Mouse (Mus musculus) olfactory bulb, adult 2 months (tissue): ENCODE measurements around the gene Got1. TPM values are rescaled to one million over a fixed set of nuclear protein-coding genes. Genes with fewer than 3 reads are reported as not detected.

ENCODE experiments used
- H3K27ac ChIP-seq: fragments of 200-500 bp; 2 replicates; pipeline ENCODE4 v1.5.1; 2012; ENCODE audit warnings: low read depth, low read length; ENCODE audit not compliant: insufficient read depth
- H3K4me1 ChIP-seq: fragments of 200-500 bp; 2 replicates; pipeline ENCODE4 v1.6.1; 2012; ENCODE audit warnings: low read length; ENCODE audit not compliant: control insufficient read depth, insufficient read depth
- H3K4me3 ChIP-seq: fragments of 200-500 bp; 2 replicates; pipeline ENCODE4 v1.5.1; 2012; ENCODE audit warnings: mild to moderate bottlenecking, low read depth, low read length, moderate library complexity; ENCODE audit not compliant: insufficient read depth
- CTCF ChIP-seq: fragments of 200-500 bp; IDR thresholded peaks from 2 replicates; pipeline ENCODE4 v1.5.1; 2012; ENCODE audit warnings: low read depth, mild to moderate bottlenecking, low read length, moderate library complexity; ENCODE audit not compliant: insufficient read depth
- POLR2A ChIP-seq: fragments of 200-500 bp; IDR thresholded peaks from 2 replicates; pipeline ENCODE4 v1.6.1; 2012; ENCODE audit warnings: mild to moderate bottlenecking, low read depth, low read length, moderate library complexity; ENCODE audit not compliant: insufficient read depth
- whole genome bisulfite sequencing: fragments of 180-500 bp; shearing (Covaris S2); methylation state at CpG from one replicate; pipeline ENCODE4 v1.1.7; 2018; 5-methylcytosine and 5-hydroxymethylcytosine counted together
- polyA plus RNA-seq: library from polyadenylated mRNA; stranded (reverse); fragments of >200 nt; gene quantifications from 2 replicates; pipeline ENCODE4 v1.2.4, GENCODE M21; 2012; ENCODE audit warnings: low replicate concordance; ENCODE audit not compliant: missing spikeins, insufficient read depth, insufficient read length

Got1 gene
- polyA plus RNA-seq, 1 experiment, result not detected

DNA sequence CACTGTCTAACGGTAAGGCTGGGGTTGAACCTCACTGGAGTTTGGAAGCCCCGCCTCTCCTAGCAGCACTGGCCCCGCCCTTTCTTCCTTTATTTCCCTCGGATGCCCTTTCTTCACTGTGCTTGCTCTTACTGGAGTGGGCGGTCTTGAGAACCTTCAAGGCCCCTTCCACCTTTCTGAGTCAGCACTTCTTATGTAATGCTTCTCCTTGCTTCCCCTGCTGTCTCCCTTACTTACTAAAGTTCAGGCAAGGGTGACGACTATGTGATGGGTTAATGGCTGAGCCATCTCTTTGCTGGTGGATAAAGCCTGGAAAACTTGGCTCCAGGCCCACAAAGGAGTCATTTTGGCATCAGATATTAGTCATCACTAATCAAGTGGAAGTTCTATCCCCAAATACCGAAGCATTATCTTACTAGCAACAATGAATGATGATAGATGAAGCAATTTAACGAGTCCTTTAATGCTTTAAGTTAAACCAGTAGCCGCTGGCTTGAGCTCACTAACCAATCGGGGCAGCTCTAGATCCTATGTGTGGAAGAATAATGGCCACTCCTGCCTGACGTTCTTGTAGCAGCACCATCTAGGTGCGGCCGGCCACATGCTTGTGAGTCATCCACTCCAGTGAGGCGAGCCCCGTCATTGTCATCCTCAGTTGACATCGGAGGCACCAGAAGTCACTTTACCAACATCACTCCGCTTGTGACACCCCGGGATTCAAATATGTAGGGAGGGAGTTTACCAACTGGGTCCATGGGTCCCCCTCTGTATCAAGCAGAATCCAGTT is 26.5 kb upstream of the Got1 start:
- whole genome bisulfite sequencing, result 81% methylated on average over 18 of the region's 18 CpGs

DNA sequence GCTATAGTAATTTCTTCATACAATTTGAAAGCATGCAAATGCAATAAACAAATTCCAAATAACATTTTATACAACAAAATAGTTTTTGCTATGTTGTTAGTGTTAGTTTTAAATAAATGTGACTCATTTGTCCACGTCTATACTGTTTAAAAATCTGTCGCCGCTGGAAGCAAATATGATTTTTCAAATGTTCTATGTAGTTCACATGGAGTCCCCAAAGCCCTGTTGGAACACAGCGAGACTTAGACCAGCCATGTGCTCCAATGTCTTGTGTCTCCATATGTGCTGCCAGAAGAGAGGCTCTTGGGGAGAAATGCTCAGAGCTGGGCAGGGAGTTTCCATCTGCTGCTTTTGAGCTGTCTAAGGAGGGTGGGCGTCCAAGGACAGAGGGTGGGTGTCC is 23.7 kb upstream of the Got1 start:
- 94% methylated on average over 5 of the region's 5 CpGs for WGBS
- Histone ChIP-seq H3K27ac (no peak overlapping the region), H3K4me3 (no peak overlapping the region), H3K4me1 (no peaks in the 10 kb centered on the region)
- no peak for TF ChIP-seq CTCF
- no peak for TF ChIP-seq POLR2A

More for the DNA sequence above, 26.5 kb upstream of the Got1 start:
- TF ChIP-seq POLR2A, result no peak
- TF ChIP-seq CTCF, result no peak
- Histone ChIP-seq H3K4me3 (no peak overlapping the region), H3K4me1 (no peaks in the 10 kb centered on the region), H3K27ac (no peak overlapping the region)

DNA sequence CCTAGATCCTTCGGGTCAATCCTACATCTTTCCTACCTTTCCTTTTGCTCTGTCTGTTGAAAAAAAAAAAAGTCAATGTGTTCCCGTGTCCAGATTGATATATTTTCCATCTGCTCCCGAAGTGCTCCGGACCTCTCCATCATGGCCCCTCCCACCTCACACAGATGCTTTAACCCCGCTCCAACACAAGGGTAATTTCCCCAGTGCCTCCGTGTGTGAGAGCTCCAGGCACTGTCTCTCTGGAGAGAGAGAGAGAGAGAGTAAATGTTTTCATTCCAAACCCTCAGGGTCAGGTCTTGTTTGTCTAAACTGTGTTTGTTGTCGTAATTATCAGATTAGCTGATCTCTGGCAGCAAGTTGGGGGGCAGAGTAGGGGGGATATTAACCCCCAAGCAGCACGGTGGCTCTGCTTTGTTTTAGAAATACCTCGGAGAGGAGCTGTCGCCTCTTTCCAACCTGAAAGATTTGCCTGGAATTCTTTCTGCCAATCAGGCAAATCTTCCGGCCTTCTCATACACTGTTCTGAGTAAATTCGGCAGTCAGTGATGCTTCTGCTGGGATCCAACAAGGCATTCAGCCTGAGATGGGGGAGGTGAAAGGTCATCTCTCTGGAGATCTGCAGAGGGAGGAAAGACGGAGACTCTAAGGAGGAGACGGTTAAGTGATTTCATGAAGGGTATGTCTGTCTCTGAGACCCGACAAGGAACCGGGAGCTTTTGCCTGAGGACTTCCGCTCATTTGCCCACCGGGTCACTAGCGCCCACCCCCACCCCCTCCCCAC is 22.1 kb upstream of the Got1 start:
- TF ChIP-seq POLR2A (no peak), CTCF (no peak)
- H3K27ac ChIP-seq, result no peak overlapping the region
- no peak overlapping the region for H3K4me3 ChIP-seq
- 24% methylated on average over 19 of the region's 19 CpGs for WGBS
- H3K4me1 ChIP-seq, result no peaks in the 10 kb centered on the region

DNA sequence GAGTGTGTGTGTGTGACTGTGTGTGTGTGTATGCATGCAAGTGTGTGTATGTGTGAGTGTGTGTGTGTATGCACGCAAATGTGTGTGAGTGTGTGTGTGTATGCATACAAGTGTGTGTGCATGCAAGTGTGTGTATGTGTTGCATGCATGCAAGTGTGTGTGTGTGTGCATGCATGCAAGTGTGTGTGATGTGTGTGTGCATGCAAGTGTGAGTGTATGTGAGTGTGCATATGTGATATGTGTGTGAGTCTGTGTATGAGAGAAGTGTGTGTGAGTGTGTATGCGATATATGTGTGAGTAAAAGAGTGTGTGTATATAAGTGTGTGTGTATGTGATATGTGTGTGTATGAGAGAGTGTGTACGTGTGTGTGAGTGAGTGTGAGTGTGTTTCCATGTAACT is 11.0 kb upstream of the Got1 start:
- no peak for TF ChIP-seq CTCF
- no peak for TF ChIP-seq POLR2A
- H3K4me3 ChIP-seq, result no peak overlapping the region
- no peaks in the 10 kb centered on the region for H3K4me1 ChIP-seq
- WGBS, result 96% methylated on average over 3 of the region's 3 CpGs
- H3K27ac ChIP-seq, result no peak overlapping the region

DNA sequence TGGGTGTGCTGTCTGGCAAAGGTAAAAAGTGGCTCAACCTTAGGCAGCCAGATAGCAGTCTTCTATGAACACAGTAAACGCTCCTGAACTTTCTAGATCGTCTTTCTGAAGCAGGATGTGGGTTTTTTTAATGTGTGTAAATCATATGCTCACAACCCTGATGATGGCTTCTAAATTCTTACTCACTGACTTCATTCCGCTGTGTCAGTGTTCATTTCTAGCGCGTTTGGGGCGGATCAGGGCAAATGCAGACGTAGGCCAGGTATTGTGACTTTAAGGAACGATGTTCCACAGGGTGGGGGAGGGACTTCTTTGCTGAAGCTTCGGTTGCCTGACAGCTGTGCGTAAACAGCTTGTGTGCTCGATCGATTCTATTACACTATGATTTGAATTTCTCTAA is 6.5 kb upstream of the Got1 start:
- Histone ChIP-seq H3K4me3 (no peak overlapping the region), H3K27ac (no peak overlapping the region), H3K4me1 (peaks cover 3% of the 10 kb centered on the region; the same call in 1 of the 2 replicates)
- WGBS, result 28% methylated on average over 12 of the region's 12 CpGs
- TF ChIP-seq POLR2A (no peak), CTCF (no peak)

DNA sequence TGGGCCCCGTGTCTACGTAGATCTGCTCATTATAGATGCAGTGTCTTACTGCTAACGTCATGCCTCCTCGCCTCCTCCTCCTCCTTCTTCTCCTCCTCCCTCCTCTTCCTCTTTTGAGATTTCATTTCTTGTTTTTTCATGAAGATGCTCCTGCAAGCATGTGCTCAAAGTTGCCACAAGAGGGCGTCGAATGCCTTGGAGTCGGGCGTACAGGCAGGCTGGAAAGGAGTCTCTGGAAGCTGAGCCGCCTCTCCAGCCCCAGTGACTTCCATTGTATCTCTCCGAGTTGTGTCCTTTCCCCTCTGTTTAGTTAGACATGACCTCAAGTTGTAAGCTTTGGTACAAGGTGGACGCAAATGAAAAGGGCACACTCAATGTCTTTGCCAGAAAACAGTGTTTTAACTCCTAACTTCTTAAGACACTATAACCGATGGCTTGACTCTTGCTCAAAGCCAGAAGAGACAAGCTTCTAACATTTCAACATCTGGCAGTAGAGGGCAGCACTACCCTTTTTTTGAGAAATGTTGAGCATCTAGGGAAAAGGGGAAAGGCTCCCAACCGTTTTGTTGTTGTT is 5.9 kb upstream of the Got1 start:
- no peak overlapping the region; the same call in 1 of the 2 replicates for H3K4me3 ChIP-seq
- H3K4me1 ChIP-seq, result peaks cover 3% of the 10 kb centered on the region; the same call in 1 of the 2 replicates
- no peak for TF ChIP-seq POLR2A
- TF ChIP-seq CTCF, result peak; percentile 76
- no peak overlapping the region for H3K27ac ChIP-seq
- 2% methylated on average over 13 of the region's 13 CpGs for WGBS

DNA sequence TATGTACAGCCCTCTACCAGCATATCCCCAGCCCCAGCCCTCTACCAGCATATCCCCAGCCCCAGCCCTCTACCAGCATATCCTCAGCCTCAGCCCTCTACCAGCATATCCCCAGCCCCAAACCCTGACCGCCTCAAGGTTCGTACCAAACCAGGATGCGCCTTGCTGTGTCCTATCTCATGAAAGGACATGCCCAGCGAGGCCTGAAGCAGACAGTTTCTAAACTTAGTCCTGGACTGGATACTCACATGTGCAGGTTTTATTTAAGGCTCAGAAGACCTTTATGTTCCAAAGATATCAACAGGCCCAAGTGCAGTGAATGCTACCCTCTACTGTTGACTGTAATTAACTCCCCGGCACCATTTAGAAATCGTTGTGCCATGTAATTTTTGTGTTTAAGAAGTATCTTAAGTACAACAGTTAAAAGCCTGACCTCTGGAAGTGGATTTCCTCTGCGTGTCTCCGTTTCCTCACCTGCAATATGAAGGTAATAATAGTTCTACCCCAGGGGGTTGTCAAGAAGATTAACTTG is 3.7 kb upstream of the Got1 start:
- Histone ChIP-seq H3K4me1 (peaks cover 6% of the 10 kb centered on the region; the same call in 1 of the 2 replicates), H3K4me3 (no peak overlapping the region), H3K27ac (no peak overlapping the region)
- no peak for TF ChIP-seq CTCF
- no peak for TF ChIP-seq POLR2A
- 58% methylated on average over 8 of the region's 8 CpGs for WGBS

DNA sequence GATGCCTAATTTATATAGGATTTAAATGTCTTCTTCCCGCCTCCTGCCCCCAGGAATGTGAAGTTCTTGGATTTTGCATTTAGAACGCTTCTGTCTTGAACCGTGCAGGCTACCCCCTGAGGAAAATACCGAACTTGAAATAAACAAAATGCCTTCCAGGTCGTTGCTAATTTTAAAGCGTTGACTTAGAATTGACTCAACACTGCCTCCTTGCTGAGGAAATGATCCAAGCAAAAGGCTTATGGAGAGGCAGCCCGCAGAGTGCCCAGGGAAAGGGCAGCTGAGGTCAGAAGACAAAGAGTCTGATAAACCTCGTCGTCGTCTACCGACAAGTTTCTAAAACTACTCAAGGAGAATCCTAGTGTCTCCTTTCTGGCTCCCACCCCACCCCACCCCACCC is 2.7 kb upstream of the Got1 start:
- TF ChIP-seq CTCF, result no peak
- no peak for TF ChIP-seq POLR2A
- Histone ChIP-seq H3K4me1 (peaks cover 6% of the 10 kb centered on the region; the same call in 1 of the 2 replicates), H3K27ac (no peak overlapping the region), H3K4me3 (no peak overlapping the region)
- 9% methylated on average over 11 of the region's 11 CpGs for WGBS

DNA sequence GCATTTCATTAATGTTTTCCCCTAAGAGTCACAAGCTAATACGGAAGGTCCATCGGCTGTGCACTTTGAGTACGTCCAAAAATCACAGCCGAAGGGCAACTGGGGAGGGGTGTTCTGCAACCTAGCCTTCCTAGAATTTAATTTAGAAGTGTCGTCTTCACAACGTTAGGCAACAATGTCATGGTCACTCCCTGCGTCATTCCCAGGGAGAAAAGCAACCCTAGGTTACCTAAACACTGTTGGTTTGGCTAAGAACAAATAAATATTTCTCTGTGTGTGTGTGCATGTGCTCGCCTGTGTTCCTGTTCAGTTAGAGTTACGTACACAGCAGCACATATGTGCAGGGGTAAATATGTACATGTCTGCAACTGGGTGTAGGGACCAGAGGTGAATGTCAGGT is 1.6 kb upstream of the Got1 start:
- TF ChIP-seq CTCF, result no peak
- no peak for TF ChIP-seq POLR2A
- Histone ChIP-seq H3K4me1 (peaks cover 6% of the 10 kb centered on the region; the same call in 1 of the 2 replicates), H3K4me3 (no peak overlapping the region), H3K27ac (no peak overlapping the region)
- 88% methylated on average over 9 of the region's 9 CpGs for WGBS
